Mouse (Mus musculus) right cerebral cortex, adult 18-20 months (tissue): ENCODE measurements around the gene Gm21987.
"Not testable (repeated sequence)": the region's sequence is repeated elsewhere in the genome, so short reads cannot be mapped to it uniquely, and the experiment has no call there.

Experiments used
- DNase-seq: peaks from one replicate; pipeline ENCODE4 v3.0.0; 2022; ENCODE audit warnings: mixed read lengths

The Gm21987 gene

DNA sequence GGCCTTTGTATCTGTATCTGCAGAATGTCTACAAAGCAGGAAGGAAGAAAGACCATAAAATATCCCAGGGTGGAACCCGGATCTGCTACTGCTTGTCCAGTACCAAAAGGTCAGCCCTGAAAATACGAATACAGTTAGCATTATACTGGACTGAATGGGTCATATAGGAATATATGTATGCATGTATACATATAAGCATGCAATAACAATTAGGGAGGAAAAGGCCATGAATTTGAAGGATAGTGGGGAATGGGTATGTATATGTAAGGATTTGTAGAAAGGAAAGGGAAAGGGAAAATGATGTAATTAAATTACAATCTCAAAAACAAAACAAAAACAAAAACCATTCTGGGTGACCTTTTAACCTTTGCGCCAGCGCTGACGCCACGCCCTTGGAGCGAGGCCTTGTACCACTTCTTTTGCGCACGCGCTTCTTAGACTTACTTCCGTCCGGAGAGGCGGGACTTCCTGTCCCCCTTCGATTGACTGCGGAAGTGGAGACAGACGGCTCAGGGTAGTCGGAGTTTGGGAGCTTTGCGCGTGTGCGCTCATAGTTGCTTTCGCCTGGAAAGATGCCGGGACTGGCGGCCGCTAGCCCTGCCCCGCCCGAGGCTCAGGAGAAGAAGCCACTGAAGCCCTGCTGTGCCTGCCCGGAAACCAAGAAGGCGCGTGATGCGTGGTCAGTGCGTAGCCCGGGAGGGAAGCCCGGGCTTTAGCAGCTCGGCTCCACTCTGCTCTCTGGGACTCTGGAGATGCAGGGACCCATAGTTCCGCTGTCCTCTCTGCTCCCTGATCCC, at the start of gene Gm21987, which contains the start of gene Cox17:
TSS of gene Gm21987 (plus strand) at position 512 of the 797 bp plus-strand sequence.
TSS of gene Cox17 (plus strand) at position 463 of the 797 bp plus-strand sequence.
- peak; percentile 96 for DNase-seq

DNA sequence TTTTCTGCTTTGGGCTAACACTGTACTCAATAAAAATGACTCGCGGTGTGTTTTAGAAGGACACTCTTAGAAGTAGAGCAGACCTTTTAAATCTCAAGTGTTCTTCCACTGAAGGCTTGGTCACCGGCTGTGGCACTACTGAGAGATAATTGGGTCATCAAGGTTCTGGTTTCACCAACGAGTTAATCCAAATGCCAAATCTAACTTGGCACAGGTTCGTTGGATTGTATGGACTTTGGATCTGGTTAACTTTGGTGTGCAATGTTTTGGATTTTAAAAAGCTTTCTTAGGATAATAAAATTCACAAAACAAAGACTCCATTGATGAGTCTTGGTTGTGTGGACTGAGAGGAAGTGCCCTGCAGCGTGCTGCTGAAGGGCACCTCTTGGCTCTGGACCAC, 48.4 kb upstream of the Gm21987 start:
- DNase-seq = no peak

DNA sequence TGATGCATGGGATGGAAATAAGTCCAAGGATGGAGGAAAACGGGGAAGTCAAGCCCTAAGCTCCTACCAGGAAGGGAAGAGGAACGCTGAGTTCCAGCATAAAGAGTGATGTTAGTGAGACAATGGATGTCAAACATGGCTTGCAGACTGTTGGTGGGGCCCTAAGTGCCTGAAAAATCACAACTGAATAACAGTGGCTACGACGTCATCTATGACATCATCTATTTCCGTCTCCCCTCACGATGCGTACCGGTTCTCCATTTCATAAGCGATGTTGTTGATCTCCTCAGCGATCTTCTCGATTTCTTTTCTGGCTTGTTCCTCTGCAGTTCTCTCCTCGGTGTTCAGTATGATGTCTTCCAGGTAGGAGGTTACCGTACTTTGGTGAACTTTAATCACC, 44.5 kb upstream of the Gm21987 start:
- no peak for DNase-seq

DNA sequence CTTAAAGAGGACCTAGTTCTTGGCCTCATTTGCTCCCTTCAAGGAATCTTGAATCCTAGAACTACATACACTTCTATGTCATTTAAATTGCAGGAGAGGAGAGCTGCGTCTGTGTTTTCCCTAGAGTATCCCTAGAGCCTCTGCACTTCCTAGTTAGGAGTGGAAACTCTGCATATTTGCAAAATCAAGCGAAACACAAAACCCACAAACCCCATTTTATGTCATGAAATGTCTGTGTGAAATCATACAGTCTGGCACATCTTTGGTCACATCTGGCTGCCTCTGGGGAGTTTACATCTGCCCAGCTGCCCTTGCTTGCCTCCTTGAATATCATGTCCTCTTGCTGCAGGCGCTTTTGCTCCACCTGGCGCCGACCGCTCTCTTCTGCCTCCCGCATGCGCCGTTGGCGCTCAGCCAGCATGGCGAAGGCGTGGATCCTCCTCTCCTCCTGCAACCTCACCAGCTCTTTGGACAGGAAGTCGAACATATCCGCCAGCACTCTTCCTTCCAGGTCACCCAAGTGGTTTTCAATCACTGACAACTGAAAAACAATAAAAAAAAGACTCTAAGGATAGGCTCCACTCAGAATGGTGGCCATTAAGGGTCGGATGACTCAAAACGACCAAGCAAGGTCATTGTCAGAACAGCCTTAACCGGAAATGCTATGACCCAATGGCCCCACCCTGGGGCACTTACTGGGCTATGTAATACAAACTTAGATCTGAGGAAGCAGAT, 42.2 kb upstream of the Gm21987 start:
- no peak for DNase-seq

DNA sequence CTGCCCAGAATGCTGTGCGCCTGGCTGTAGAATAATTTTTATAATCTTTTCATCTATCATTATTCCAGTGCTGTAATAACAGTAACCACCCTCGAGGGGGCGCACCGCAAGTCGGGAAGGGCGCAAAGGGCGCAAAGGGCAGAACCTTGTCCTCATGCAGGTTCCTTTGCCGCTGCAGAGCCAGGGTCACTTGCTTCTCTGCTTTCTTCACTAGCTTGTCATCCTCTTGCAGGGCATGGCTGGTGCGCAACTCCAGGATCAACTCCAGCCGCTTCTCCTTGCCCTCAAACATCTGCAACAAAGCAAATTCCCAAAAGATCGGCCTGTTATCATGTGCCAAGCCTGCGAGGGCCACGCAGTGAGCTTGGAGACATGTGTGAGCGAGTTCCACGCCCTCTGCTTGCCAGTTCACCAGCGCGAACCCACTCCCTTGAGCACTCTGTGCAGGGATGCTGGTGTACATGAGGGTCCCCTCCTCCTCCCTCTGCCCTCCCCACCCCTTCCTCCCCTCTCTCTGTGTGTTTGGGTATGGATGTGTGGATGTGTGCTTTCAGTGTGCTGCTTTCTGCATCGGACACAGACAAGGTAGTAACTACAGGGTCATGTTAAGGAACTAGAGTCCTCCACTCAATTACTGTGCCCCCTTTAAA, 40.1 kb upstream of the Gm21987 start:
- no peak for DNase-seq

DNA sequence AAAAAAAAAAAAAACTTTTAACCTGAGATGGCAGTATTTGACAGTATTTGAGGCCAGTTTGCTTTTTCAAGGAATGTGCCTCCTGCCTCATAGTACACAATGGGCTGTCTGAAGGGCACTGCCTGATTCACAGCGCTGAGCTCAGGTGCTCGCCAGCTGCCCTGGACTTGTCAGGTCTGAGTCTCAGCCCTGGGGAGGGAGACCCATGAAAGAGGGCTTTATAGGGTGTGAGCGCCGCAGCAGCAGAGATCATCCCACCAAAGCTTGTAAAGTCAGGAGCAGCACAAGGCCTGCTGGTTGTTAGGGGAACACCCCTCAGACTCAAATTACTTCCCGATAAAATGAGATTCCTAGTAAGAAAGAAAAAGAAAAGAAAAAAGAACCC, 39.6 kb upstream of the Gm21987 start:
- DNase-seq = no peak

DNA sequence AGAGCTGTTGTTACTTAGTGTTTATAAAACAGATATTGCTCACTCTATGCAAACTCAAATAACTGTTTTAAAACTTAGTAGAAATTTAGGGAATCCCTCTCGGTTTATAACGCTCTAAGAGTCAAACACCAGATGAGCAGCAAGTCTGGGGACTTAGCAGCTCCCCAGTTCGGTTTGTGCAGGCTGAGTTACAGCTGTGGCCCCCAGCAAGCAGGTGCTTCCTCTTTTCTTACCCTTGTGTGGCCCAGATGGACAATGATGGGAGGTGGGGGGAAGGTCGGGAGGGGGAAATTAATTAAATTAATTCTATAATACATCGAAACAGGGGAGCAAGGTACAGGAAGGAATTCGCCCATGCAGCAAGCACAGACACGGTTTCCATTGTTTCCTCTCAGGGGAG, 39.2 kb upstream of the Gm21987 start:
- no peak for DNase-seq

DNA sequence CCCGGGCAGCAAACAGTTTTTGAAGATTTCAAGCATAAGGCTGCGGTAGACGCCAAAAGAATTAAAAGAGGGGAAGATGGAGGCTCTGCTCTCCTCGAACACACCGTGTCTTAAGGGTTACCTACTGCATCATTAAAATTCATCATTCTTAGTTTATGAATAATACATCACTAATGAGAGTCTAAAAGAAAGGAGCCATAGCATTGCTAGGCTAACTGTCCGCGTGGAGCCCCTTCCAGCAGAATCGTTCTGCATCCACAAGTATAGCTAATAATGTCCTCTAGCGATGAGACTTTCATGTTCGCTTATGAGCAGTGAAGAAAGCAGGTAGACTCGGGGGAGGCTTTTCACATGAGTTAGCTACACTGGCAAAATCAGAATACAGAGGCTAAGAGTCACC, 38.6 kb upstream of the Gm21987 start:
- DNase-seq = no peak

DNA sequence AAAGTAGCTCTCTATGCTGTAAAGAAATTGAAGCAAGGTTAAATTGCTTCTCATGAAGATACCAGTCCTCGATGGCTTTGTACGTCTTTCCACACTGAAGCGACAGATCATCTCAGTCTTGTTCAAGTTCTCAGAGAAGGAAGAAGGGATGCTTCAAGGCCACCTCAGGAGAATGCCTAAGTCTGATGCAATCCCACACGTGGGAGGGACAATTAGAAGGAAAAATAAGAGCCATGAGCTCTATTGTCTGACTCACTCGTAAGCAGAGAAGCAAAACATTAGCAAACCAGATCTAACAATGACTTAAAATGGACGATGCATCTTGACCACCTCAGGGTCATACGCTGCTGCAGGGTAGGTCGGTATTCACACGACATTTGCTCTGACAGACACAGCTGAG, 28.3 kb upstream of the Gm21987 start:
- DNase-seq = no peak

DNA sequence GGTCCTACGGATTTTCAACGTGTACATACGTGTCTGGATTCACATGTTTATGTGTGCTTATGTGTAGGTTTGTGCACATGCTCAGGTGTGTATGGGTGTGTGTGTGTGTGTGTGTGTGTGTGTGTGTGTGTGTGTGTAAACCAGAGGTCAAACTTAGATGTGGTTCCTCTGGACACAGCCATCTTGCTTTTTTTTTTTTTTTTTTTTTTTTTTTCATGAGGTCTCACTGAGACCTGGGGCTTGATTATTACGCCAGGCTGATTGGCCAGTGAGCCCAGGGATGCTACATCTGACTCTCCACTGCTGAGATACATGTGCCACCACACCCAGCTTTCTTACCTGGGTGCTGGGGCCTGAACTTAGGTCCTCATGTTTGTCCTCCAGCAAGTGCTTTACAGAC, 27.8 kb upstream of the Gm21987 start:
- no peak for DNase-seq

DNA sequence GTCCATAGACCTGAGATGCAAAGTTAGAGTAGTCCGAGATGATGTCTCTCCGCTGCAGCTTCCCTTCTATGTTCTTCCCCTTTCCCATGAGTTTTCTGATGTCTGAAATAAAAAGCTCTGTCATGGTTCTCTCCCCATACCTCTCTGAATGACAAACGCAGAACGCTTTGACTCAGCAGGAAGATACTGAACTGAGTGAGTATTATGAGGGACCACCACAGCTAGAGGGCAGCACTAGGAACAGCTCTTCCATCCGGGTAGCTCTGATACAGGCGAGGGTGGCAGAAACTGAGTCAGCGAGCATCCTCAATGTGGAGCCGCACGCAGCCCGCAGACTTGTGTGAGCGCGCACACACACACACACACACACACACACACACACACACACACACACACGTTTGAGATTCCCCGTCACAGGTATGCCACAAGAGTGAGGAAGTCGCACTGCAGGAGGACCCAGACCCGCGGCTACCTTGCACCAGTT, 25.3 kb upstream of the Gm21987 start:
- DNase-seq = peak; percentile 66

DNA sequence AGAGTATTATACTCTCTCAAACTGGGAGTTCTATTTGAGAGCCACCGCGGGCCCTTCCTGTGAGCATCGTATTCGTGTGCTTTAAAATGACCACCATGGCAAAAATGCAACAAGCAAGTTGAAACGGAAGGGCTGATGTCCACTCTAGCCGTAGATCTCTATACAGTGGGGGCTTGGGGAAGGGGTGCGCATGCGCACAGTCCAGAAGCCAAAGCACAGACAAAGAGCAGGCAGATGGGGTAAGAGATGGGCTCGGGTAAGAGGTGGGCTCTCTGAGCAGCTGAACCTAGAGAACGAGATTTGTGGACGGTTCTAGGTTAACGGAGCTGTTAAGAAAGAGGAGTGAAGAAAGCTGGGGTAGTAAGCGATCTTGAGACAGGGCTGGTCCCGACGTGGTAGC, 22.5 kb upstream of the Gm21987 start:
- no peak for DNase-seq

DNA sequence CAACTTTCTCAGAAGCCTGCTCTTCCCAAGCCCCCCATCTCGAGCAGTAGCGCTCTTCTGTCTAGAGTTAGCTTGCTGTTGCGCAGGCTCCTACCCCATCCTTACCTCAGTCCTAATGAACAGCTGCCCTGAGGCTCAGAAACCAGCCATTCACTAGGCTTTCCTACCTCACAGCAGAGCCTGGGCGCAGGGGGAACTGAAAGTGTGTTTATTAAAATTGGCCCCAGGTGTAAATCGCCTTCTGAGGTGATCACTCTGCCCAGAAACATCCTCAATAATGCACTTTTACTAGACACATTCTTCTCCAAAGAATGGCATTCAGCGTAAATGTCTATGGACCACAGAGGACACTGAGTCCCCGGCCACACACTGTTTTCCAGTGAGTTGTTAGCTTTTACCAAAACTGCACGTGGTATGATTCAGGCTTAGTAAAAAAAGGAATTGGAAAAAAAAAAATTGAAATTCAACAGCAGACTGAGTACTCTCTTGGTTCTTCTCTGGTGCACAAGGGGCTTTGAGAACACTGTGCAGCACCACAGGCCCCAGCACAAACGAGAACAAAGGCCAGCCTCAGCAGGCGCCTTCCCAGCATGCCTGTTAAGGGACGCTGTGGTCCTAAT, 20.0 kb upstream of the Gm21987 start:
- DNase-seq = no peak

DNA sequence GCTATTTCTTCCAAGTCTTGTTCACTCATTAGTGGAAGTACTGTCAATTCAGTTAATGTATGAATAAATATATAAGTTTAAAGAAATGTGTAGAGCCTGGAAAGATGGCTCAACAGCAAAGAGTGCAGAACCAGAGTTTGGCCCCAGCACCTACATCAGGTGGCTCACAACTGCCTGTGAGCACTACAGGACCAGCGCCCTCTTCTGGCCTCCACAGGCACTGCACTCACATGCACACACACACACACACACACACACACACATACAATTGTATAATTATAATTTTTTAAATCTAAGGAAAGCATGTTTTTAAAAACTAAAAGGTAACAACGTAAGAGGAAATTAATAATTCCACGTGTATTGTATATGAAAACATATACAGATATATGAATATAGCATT, 17.5 kb upstream of the Gm21987 start:
- no peak for DNase-seq

DNA sequence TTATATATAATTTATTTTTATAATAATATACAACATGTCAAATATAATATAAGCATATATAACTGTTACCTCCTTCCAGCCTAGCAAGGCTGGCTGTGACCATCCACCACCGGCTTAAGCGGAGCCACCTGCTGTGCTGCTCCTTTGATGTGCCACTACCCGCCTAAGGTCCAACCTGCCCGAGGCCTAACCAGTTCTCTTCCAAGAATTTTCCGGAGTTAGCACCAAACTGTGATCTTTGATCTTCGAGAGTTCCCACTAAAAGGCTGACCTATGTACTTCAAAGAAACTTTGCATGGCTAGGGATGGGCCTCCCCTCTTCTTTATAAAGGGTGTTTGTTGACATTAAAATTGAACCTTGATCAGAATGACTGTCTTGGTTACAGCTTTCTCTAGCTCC, 12.4 kb upstream of the Gm21987 start:
- no peak for DNase-seq

DNA sequence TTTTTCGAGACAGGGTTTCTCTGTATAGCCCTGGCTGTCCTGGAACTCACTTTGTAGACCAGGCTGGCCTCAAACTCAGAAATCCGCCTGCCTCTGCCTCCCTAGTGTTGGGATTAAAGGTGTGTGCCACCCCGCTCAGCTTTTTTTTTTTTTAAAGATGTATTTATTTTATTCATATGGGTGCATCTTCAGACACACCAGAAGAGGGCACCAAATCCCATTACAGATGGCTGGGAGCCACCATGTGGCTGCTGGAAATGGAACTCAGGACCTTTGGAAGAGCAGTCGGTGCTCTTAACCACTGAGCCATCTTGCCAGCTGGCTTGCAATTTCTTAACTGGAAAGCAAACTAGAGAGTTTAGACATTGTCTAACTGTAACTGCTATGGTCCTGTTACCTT, 8.8 kb upstream of the Gm21987 start:
- DNase-seq = not testable (repeated sequence)

DNA sequence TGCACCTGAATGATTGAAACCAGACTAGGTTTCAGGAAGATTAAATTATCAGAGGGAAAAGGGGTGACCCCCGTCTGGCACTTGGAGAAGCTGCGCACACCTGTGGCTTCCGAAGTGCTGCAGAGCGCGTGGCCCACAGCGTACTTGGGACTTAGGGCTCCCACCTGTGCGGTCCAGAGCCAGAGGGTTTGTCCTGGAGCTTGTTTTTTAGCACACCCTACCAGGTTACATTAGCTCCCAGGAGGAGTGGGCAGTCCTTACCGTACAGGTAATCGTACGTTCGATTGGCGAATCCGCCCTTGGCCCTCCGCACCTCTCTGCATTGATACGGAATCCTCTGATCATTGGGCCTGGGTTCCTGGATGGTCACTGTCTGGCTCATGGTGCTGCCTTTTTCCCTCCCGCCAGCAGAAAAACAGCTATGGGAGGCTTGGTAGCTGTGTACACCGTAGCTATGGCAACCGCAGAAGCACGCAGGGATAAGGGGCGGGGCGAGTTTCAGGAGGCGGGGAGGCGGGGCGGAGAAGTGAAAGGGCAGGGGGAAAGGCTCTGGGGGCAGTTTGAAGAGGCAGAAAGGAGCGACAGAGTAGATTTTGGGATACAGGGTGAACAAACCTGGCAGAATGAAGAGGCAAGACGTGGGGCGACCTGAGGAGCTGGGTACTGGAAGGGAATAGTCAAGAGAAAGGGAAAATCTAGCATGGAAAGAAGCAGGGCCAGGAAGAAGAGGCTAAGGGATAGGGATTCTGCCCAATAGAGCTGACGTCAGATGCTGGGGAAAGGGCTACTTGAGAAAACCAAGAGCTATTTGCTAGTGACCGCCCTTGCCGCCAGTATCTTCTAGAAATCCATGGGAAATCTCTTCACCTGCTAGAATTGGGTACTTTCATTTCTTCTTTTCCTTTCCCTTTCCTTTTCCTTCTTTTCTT, 5.2 kb upstream of the Gm21987 start, which contains the start of gene Maats1:
TSS of gene Maats1 (minus strand) at position 748 of the 929 bp plus-strand sequence.
- peak; percentile 81 for DNase-seq

DNA sequence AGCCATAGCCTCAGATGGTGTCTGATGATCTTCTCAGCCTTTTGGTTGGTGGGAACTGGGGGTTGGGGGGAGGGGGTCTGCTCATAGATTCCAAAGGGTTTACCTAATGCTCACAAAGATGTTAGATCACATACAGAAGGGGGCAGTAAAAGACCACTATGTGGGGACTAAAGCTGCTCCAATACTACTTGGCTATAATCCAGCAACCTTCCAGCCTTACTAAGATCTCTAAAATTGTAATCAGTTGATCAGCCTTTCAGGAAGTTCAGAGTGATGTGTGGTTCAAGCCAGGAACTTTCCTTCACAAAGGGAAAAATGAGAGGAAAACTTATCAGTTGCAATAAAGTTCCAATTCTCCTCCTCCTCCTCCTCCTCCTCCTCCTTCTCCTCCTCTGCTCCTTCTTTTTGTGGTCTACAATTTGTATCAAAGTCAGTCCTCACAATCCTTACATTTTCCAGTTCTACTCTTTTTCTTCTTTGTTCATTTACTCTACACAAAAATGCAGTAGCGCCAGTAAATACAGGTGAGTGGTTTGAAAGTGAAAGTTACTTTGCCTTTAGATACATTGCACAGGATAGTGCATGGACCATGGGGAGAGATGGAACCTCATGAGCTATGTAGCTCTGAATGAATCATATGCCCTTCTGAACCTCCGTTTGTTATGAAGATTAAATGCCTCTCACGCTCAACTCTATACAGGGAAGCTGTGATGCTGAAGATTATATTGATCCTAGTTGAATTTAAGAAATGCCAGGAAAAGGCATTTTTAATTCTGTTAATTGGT, 1.7 kb upstream of the Gm21987 start:
- no peak for DNase-seq

DNA sequence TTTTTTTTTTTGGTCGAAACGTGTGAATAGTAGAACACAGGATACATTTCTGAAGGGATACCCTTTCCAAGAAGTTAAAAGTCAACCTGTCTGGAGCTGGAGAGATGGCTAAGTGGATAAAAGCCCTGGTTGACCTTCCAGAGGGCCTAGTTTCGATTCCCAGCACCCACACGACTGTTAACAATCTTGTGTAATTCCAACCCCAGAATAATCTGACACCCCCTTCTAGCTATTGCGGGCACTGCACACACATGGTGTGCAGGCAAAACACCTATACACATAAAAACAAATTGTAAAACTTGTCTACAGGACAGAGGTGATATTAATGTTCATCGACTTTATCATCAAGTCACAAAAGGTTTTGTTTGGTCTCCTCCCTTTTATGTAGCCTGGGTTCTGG, 748 bp downstream of the Gm21987 start:
- DNase-seq = no peak

DNA sequence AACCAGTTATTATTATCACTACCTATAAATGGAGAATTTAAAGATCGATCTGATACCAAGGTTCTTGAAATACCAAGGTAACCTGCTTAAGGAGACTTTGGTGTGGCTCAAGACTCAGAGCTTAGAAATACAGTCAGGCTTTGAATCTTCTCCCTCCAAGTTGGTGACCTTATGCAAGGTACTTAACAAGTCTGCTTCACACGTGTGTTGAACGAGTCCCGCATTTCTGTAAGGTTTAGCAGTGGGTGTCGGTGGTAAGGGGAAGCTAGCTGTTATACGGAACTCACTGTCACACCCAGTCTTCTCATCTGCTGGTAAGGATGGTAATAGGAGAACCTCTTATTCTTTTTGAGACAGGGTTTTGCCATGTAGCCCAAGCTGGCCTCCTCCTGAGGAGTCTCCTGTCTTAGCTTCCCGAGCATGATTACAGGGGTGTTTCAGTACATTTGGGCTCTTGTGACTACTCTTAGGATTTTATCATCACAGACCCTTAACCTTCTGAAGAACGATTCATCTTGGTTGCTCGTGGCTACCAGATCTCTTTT, 1.4 kb downstream of the Gm21987 start:
- no peak for DNase-seq

DNA sequence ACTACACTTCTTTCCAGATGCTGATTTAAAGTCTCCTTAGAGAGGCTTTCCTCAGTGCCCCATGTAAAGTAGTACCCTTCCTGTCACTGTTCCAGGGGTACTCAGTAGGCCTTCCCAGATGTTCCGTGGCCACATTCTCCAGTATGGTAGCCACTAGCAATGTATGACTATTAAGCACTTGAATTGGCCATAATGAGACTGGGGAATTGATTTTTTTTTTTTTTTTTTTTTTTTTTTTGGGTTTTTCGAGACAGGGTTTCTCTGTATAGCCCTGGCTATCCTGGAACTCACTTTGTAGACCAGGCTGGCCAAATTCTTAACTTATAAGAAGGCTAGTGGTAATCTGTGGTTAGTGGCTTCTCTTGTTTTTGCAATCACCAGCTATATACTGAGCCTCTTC, 3.0 kb downstream of the Gm21987 start:
- DNase-seq = no peak
